Mouse (Mus musculus): ENCODE data around the gene Abr. TPM values are rescaled to one million over a fixed set of nuclear protein-coding genes. Genes with fewer than 3 reads are reported as not detected.

Gene Abr
- total RNA-seq, 2 experiments from 2014 or later: 487 to 511 TPM

DNA sequence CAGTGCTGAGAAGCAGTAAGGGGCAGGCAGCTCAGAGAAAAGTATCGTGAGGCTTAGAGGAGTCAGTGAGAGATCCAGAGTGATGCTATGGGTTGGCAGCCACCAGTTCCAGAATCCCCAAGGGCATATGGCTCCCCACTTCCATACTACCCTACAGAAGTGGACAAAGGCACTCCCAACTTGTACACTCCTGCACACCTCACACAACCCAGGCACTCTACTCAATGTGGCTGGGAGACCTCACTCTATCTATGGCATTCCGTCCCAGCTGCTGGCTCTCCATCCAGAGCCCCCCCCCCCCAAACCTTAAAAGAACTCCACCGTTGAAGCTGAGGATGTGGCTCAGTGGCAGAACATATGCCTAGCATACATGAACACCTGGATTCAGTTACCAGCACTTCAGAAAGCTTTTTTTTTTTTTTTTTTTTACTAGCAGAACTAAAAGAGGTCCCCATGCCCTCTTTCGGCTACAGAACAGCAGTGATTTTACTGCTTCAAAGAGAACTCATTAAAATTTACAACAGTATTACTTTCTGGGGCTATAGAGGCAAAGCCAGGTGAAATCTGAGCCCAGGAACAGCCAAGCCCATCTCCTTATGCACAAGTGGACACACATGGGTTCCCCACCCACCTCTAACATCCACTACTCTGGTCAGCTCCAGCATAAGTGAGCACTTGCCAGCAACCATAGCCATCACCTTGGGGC is 96.3 kb downstream of the Abr start:
- no peak for DNase-seq (ENCODE audit: extremely low spot score in 1 of 2, low spot score in 1 of 2)

DNA sequence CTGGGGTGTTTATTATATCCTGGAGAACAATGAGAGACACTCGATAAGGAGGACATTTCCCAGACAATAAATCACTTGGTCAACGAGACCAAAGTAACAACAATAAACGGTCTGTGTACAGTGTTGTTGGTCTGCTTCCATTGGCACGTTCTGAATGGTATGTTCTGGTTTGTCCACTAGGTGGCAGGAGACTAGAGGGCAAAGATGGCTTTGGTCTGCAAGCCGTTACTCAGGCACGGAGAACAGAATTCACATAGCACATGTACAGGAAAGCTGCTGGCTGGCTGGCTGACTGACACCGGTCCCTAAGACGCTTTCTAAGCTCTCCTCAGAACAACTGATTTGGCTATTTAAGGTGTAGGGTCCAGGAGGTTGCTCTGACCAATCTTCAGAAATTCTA is 97.2 kb downstream of the Abr start:
- DNase-seq (ENCODE audit: extremely low spot score in 1 of 2, low spot score in 1 of 2): peak in 1 of 2 experiments; percentile 57

DNA sequence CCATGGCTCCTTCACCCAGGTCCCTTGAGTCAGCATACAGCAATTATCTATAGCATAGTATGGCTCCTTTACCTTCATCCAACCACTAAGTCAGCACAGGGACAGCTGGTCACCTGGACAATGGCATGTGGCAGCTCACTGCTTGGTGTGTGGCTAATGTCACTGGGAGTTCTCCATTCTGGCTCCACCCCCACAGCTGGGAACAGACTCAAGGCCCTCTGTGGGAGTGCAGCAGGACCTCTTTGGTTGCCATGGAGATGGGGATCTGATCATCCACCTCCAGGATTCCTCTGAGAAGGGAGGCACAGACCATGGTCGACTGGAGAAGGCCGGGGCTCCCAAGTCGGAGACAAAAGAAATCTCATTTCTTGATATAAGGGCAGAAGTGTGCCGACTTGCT is 98.8 kb downstream of the Abr start:
- no peak for DNase-seq (ENCODE audit: extremely low spot score in 1 of 2, low spot score in 1 of 2)

DNA sequence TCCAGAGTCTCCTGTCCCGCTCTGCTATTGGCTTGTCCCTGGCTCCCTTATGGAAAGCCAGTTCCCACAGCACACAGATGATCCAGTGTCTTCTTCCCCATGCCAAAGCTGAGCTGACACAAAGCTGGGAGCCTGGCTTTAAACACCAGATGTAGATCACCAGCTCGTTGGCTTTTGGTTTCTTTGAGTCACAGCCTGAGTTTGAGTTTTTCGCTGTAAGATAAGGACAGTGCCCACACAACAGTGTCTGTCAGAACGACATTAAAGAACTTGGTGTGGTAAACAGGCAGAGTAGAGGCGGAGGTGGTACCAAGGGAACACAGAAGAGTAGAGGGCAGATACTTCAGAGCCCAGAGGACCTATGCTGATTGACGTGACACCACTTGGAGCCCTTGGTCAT is 101.2 kb downstream of the Abr start:
- DNase-seq (ENCODE audit: extremely low spot score in 1 of 2, low spot score in 1 of 2): no peak

DNA sequence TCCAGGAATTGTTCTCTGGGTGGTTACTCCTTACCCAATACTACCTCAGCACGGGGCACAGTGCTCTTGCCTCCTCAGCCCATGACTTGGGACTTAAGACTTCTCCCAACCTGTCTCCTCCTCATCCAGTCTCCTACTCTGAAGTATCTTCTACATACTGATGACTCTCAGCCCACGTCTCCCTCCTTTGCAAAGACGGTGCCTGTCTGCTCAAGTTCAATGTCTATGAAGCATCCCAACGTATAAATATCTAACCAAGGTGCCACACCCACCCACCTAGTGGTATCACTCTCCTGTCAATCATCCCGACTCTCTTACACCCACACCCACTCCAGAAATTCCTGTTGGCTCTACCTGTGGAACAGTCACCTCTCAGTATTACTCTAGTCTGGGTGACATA is 103.5 kb downstream of the Abr start:
- DNase-seq (ENCODE audit: extremely low spot score in 1 of 2, low spot score in 1 of 2): no peak

DNA sequence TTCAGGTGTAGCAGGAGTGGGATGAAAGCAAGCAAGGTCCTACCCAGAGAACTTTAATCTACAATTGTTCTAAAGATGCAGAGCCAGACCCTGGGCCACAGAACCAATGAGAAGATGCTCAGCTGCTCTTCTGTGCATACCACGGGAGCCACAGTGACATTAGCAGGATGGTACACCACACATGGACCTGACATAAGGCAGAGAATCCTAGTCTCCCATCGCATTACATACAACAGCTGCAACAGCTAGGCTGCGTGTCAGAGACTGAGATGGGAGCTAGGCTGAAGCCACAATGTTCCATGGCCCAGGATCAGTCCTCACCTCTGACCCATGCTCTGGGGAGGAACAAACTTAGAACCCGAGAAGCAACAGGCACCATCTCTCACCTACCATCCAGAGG is 104.0 kb downstream of the Abr start:
- DNase-seq (ENCODE audit: extremely low spot score in 1 of 2, low spot score in 1 of 2): no peak

DNA sequence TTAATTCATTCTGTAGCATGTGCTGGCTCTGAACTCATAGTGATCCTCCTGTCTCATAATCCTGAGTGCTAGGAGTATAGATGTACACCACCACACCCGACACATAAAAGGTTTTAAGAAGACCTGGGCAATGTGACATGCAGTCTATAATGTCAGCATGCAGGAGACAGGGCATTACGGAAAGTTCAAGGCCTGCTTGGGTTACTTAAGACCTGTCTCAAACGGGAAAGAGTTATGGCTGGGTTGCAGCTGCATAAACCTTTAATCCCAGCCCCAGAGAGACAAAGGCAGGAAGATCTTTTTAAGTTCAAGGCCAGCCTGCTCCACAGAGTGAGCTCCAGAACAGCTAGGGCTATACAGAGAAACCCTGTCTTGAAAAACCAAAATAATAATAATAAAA is 105.2 kb downstream of the Abr start:
- DNase-seq (ENCODE audit: extremely low spot score in 1 of 2, low spot score in 1 of 2): no peak

DNA sequence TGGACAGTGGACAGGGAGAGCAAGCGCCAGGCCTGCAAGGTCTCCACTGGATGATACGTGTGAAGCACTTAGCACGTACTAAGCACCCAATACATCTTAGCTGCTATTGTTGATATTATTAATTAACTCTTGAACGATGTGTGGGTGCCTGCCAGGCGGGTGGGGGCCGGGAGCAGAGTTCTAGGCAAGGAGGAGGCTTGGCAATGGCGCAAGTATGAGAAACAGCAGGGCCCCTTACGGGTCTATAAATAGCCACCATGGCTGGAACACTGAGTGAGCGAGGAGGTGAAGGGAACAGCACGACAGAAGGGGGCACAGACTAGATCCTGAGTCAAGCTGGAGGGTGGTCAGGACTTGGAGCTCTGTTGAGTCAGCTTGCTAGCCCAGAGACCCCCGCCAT is 107.0 kb downstream of the Abr start:
- no peak for DNase-seq (ENCODE audit: extremely low spot score in 1 of 2, low spot score in 1 of 2)

DNA sequence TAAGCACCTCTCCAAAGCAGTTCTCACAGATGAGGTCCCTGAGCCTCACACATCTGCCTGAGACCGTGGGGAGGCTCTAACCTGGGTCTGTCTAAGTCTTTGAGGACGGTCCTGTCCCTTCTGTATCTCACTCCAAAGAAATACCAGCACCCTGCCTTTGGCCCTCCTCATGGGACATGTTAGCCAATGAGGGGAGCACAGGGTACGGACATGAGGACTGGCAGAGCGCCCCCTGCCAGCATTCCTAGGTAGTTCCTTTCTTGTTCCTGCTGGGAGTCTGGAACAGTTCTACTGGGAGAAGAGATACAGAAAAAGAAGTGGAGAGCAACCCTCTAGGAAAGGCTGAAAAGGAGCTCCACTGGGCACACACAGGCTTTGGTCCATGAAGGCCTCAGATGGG is 111.1 kb downstream of the Abr start:
- DNase-seq (ENCODE audit: extremely low spot score in 1 of 2, low spot score in 1 of 2): no peak

DNA sequence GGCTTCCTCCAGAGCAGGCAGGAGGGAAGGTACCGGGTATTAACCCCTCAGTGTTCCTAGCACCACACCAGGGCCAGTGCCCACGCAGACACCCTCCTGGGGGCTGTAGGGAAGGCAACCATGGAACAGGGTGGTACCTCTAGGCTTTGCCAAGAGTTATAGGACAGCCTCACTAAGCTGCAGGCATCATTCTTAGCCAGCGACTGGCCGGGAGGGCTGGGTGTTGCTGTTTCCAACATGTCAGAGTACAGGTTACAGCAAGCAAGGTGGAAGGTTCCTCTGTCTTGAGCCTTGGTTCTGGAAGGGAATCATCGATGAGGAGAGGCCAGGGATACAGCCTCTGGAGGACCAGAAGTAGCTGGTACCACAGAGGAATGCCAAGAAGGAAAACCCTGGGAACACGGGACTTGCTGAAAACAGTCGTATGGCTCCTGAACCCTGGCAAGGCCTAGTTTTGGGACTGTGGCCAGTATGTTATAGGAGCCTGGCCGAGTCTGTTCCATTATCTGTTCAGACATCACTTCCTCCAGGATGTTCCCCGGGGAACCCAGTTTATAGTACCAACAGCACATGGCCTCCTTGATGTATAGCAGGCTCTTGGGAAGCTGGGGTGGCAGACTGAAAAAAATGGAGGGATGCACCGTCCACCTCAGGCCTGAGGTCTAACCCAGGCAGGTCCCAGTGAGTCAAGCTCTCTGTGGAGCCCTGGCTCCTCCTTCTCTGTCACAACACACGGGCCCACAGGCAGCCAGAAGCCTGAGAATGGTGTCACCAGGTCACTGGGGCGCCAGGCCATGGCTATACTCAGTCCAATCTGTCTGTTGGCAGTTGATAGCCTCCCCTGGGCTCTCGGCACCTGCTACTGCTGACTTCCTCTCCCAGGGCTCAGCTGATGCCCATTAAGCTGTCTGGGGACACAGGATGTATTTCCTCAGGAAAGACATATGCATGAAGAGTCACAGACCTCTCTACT is 112.1 kb downstream of the Abr start:
- DNase-seq (ENCODE audit: extremely low spot score in 1 of 2, low spot score in 1 of 2): no peak

DNA sequence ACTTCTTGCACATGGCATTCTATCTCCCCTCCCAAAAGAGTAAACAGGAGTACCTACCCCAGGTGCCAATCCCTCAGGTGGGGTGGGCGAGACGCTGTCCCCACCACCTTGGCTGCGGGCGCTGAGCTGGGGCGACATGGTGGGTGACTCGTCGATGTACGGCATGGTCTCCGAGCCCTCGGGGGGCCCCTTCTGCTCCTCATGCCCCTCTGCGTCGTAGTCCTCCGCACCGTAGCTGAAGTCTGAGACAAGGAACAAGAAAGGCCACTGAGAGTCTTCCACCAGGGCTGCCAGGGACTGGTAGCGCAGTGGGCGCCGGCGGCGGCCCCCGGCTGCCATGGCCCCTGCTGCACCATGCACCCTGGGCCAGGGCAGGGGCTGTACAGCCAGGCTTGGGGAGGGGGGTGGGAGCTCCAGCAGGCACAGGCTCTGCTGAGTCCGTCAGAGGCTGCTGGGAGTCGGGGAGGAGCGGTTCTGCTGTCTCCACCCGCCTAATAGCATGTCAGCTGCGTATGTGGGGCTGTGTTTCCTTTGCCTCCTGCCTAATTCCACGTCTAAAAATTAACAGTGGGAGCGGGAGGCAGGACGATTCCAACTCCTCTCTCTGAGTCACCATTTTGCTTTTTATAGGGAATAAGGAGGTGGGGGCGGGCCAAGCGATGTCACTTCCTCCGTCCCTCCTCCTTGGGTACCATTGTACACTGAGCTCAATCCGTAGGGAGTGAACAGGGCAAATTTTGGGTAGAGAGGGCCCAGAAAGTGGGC is 113.1 kb downstream of the Abr start:
- peak in 1 of 2 experiments; percentile 54 for DNase-seq (ENCODE audit: extremely low spot score in 1 of 2, low spot score in 1 of 2)

DNA sequence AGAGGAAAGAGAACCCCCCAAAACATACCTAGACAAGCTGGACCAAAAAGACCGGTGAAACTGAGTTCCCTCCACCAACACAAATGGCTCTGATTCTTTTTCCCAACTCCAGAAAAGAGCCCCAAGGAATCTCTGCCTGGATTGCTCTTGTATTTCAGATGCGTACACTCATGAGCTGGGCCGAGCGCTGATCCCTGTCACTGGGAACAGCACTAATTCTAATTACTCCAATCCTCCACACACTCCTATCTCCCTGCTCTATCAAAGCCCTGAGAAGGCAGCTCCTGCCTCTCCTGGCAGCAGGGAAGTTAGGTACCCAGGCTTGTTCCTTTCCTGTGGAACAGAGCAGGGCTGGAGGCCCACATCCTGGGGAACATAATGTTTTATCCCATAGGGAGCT is 114.0 kb downstream of the Abr start:
- no peak for DNase-seq (ENCODE audit: extremely low spot score in 1 of 2, low spot score in 1 of 2)

DNA sequence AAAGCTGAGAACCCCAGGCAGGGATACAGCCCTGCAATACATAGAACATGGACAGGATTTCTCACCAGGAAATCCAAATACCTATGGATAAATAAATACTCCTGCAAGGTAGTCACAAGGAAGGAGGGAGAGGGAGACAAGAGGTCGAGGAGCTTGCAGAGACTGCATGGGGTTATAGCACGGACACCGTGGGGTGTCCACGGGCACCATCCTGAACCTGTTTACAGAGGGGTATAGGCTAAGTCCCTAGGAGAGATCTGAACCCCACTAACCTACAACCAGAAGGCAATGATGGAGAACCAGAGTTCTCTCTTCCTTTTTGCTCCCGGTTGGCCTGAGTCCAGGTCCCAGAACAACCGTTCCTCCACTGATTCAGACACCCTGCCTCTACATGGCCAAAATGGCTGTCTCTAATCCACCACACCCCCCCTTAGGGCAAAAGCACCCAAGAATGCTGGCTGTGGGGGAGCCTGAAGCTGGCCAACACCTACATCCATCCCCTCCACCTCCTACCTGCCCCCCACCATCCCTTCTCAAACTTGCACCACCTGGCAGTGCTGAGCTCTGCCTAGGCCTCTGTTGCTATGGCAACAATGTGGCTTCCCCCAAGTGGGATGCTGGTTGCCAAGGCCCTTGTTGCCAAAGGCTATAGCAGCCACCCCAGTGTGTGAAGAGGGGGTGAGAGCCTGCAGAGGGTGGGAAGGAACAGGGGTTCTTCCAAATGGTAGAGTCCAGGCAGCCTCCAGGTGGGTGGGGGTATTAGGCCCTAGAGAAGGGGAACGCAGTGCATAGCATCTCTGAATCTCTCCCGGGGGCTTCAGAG is 114.6 kb downstream of the Abr start:
- DNase-seq (ENCODE audit: extremely low spot score in 1 of 2, low spot score in 1 of 2): peak in 1 of 2 experiments; percentile 55

DNA sequence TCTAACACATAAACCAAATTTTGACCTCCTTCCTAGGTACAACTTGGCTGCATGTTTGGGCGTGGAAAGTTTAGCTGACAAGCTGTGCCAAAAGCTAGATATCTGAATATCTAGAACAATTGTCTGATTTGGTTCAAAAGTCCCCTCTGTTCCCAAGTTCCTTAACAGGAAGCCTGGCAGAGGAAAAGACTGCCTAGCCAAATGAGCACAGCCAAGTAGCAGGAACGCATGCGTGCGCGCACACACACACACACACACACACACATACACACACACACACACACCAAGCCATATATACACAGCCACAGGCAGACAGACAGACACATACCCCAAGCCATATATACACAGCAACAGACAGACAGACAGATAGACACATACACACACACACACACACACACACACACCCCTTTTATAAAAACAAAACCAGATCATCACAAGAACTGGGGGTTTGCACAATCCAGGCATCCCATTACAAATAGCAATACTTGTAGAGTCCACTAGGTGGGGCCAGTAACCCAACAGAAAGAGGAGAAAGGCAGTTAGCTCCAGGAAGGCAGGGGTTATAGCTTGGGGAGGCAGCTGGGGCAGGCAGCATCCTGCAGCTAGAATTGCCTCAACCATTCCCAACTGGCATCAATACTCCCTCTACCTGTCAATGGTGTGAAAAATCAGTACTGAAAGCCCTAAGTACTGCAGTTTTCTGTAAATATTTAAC is 115.4 kb downstream of the Abr start:
- DNase-seq (ENCODE audit: extremely low spot score in 1 of 2, low spot score in 1 of 2): no peak

DNA sequence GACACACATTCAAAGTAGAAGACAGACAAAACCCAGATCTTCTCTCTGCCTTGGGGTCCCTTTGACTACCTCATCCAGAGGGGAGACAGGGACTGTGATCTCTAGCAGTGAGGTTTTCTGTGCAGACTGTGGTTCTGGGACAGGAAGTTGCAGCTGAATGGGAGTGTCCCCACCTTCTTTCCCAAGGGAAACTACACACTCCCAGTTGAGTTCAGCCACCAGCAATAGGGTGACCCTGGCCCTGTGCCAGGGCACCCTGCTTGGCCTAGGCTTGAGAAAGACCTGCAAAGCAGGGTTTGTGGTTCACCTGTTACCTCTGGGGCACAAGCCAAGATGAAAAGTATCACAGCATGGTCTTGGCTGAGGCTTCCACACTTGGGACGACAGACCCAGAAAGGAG is 117.0 kb downstream of the Abr start:
- DNase-seq (ENCODE audit: extremely low spot score in 1 of 2, low spot score in 1 of 2): no peak

DNA sequence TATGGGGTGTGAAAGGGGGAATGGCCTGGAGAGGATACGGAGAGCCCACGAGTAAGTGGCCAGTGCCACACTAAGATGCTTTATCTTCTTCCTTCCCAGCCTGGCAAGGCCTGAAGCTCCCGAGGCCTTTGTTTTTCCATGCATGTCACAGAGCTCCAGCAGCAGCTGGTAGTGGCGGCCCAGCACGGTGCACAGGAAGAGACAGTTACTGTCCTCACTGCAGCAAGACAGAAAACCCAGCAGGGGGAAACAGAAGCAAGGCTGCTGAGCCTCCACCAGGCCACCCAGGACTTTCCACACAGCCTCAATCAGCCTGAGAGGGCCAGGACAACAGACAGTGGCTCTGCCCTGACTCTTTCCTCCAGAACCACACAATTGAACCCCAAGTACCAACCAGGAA is 118.1 kb downstream of the Abr start:
- DNase-seq (ENCODE audit: extremely low spot score in 1 of 2, low spot score in 1 of 2): no peak

DNA sequence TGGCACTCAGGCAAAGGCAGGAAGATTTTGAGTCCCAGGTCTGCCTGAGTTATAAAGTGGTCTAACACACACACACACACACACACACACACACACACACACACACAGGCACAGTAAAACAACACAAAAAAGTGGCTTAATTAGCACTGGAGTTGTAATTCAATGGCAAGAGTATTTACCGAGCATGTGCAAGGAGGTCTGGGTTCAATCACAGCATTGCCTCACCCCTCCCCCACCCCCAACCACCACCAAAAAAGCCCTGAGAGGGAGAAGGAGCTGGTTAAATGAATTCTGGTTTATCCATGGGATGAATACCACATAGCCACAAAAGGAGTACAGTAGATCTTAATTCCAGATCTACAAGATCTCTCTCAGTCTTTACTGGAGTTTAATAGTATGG is 122.1 kb downstream of the Abr start:
- no peak for DNase-seq (ENCODE audit: extremely low spot score in 1 of 2, low spot score in 1 of 2)

DNA sequence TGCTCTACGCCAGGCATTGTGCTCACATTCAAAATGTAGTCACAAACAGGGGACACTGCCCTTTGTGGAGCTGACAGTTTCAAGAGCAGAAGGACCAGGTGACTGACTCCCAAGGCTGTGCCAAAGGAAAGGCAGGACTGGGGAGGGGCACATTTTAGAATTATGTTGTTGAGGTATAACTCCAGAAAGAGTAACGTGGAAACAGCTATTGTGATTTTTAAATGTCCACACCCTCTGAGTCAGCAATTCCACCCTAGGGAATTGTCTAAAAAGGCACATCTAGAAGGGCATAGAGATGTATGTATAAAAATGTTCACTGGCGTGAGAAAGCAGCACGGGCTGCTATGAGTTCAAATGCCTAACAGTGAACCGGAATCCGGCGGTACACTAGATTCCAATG is 122.5 kb downstream of the Abr start:
- DNase-seq (ENCODE audit: extremely low spot score in 1 of 2, low spot score in 1 of 2): no peak

DNA sequence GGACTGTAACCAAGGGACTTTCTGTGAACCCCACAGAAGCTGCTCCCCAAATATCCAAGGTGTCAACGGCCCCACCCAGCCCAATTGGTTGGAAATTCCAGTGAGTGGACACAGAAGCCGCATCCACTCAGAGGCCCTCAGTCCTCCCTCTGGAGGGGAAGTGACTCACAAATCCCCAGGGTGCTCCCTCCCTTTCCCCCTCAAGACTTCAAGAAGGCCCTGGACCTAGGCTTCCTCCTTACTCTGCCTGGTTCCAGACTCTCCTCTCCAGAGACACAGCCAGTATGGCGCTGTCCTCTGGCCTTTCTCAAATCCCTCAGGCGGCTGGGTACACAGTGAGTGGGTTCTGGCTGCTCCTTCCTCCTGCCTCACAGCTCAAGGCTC is 124.4 kb downstream of the Abr start:
- no peak for DNase-seq (ENCODE audit: extremely low spot score in 1 of 2, low spot score in 1 of 2)

Data from layer of hippocampus, postnatal 25 days (tissue).